Mouse (Mus musculus) erythroblast, embryonic 14.5 days (primary cell): ENCODE data around the gene L3mbtl3.

Experiments used
- GATA1 ChIP-seq: IDR thresholded peaks from 2 replicates; pipeline ENCODE4 v1.6.1; 2012; ENCODE audit warnings: low read length, inconsistent platforms, mixed read lengths
- TAL1 ChIP-seq: IDR thresholded peaks from 3 replicates; pipeline ENCODE4 v1.6.1; 2012; ENCODE audit warnings: low read length, inconsistent platforms, mixed read lengths

DNA sequence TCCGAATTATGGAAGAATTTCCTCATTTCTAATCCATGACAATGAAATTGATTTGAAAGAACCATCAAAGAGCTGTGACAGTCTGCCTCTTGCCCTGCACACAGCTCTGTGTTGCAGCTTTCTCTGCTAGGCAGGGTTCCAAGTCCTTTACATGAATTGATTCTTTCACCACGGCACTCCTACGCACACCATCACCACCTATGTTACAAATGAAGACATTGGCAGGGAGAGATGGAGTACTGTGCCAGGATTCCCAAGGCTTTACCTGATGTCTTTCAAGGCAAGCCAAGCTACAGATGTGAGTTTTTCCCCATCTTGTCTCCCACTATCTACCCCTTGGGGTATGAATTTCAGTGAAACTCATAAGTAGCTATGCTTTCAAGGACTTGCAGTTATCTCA, 78.6 kb downstream of the L3mbtl3 start:
- TF ChIP-seq GATA1 (no peak), TAL1 (no peak)
